Mouse (Mus musculus): Measurements from ENCODE around the gene Zbed5.
A peak's percentile ranks its signal among the peaks of the same experiment; 100 is the strongest.

- TF ChIP-seq CTCF (IDR thresholded peaks at IDR 0.05; ENCODE audit: low read depth): peak; percentile 32
- TF ChIP-seq EP300 (IDR thresholded peaks at IDR 0.05; ENCODE audit: low read depth): no peak
These were observed 39.1 kb upstream of the Zbed5 start for GRCm38 (mm10) chr5:129856414-129856813.
